Mouse (Mus musculus): ENCODE measurements around the gene Ocrl.

Ocrl gene

GRCm38 (mm10) chrX:47977078-47977477 is 64.9 kb downstream of the Ocrl start:
- in situ Hi-C loops (cut with MboI, MseI), result no loop called here

GRCm38 (mm10) chrX:47985000-47985619 is 72.9 kb downstream of the Ocrl start:
- in situ Hi-C loops (cut with MboI, MseI), result loop anchor here (5.0 kb wide), 1 partner anchor 432 kb away; no protein-coding TSS in a partner anchor

- in situ Hi-C loops (cut with MboI, MseI), result loop anchor here (5.0 kb wide), 1 partner anchor 429 kb away; no protein-coding TSS in a partner anchor
Measured at GRCm38 (mm10) chrX:47988024-47988423, 75.8 kb downstream of the Ocrl start.

DNA sequence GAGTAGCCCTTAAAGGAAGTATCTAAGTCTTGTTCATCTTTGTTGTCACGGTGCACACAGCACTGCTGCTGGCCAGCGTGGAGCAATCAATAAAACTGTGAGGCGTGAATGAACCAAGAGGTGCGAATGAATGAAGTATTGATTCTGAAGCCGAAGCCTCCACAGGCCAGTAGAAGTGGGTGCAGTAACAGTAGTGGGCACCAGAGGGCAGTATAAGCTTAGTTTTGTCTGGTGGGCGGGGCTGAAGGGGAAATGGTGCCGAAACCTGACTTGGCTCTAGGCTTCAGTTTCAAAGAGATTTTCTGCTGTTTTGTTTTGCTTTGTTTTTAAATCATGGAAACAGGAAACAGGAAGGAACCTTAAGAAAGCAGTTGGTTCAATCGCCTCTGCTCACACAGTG is 80.4 kb downstream of the Ocrl start:
- in situ Hi-C loops (cut with MboI, MseI), result no loop called here

GRCm38 (mm10) chrX:47998412-47998811 is 86.2 kb downstream of the Ocrl start:
- in situ Hi-C loops (cut with MboI, MseI), result no loop called here

GRCm38 (mm10) chrX:48001151-48001550 is 89.0 kb downstream of the Ocrl start:
- in situ Hi-C loops (cut with MboI, MseI), result no loop called here

- in situ Hi-C loops (cut with MboI, MseI), result no loop called here
Measured at GRCm38 (mm10) chrX:48004786-48005185, 92.6 kb downstream of the Ocrl start.

DNA sequence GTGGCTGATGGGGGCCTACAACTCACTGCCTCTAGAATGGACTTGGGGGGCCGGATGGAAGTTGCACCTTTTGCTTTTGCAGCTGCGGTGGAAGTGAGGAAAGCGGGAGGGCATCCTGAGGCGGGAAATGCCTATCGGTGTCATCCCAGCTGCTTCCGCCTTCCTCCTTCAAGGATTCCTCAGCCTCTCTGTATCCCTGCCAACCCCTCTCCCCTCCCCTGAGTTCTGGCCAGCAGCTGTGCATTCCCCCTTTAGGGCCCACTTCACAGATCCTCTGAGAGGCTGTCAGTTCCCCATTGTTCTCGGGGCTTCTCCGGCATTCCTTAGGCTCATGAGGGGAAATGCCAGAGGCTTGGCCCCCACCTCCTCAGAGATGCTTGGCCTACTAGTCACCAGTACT is 93.9 kb downstream of the Ocrl start:
- in situ Hi-C loops (cut with MboI, MseI), result no loop called here

GRCm38 (mm10) chrX:48011656-48012055 is 99.5 kb downstream of the Ocrl start:
- in situ Hi-C loops (cut with MboI, MseI), result no loop called here

Measured in regulatory T cell (primary cell).